Mouse (Mus musculus) bone marrow macrophage, adult 2 months (primary cell): ENCODE measurements around the gene Trim14. TPM values are rescaled to one million over a fixed set of nuclear protein-coding genes. Genes with fewer than 3 reads are reported as not detected.

Experiments used
- H3K27ac ChIP-seq: 2 replicates; pipeline ENCODE4 v1.5.1; 2012; ENCODE audit warnings: low read depth, low read length; ENCODE audit not compliant: insufficient read depth
- H3K4me1 ChIP-seq: 2 replicates; pipeline ENCODE4 v1.6.1; 2012; ENCODE audit warnings: low read length; ENCODE audit not compliant: control insufficient read depth, insufficient read depth
- H3K4me3 ChIP-seq: 2 replicates; pipeline ENCODE4 v1.5.1; 2012; ENCODE audit warnings: mild to moderate bottlenecking, low read length, moderate library complexity; ENCODE audit not compliant: insufficient read depth
- CTCF ChIP-seq: IDR thresholded peaks from 2 replicates; pipeline ENCODE4 v1.5.1; 2012; ENCODE audit warnings: low read depth, mild to moderate bottlenecking, low read length, moderate library complexity
- POLR2A ChIP-seq: IDR thresholded peaks from 2 replicates; pipeline ENCODE4 v1.6.1; 2012; ENCODE audit warnings: mild to moderate bottlenecking, low read depth, low read length, borderline replicate concordance
- polyA plus RNA-seq: library from polyadenylated mRNA; stranded (reverse); fragments of >200 nt; gene quantifications from 2 replicates; pipeline ENCODE4 v1.2.4, GENCODE M21; 2012; ENCODE audit not compliant: missing spikeins, insufficient read depth, insufficient read length

Trim14 gene
- polyA plus RNA-seq, 1 experiment, result 58.1 TPM

DNA sequence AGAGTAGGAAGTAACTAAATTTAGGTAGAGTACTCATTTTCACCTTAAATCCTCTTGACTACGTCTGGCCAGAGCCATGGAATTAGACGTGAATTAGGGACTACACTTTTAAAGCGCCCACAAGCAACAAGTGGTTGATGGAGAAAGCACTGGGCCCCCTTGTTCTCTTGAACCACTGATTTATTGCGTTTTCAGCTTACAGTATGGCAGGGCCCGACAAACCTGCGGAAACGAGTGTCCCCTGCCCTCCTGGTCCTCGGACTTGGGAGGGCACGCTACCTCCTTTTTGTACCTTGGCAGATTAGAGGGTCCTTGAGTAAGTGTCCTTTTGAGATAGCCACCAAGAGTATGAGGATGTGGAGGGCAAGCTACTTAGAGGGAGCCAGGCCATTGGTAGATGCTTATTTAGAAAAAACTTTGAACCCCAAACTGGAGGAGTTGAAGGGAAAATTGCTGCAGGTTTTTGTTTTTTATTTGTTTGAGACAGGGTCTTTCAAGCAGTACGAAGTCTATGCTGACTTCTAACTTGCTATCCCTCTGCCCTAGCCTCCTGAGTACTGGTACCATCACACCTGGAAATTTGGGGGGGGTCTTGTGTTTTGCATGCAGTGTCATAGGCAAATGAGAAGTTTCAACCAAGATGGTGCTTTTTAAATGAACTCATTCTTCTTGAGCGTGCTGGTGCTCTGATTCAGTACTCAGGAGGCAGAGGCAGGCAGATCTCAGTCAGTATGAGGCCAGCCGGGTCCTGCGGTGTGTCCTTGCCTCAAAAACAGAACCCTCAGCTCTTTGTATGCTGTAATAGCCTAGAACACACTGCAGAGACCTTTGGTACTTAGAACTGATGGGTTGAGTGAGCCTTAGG, 82.9 kb downstream of the Trim14 start:
- TF ChIP-seq CTCF (no peak), POLR2A (no peak)
- peak overlapping the region; percentile 95 for H3K27ac ChIP-seq
- peak overlapping the region; percentile 69 for H3K4me3 ChIP-seq
- H3K4me1 ChIP-seq, result peaks cover 44% of the 10 kb centered on the region

DNA sequence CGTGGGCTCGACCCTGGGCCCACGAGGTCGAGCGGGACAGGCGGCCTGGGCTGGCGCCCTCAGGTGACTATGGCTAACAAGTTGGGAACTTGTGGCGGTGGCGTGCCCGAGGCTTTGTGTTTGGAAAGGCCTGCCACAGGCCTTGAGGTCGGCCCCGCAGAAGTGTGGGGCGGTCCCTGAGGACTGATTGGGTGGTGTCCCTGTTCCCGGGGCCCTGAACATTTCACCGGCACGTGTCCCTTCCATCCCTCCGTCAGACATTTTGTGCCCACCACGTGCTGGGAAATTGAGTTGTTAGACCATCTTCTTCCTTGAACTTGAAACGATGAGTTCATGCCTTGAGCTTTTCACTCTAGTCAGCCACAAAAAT, 83.5 kb downstream of the Trim14 start:
- Histone ChIP-seq H3K27ac (peak overlapping the region; percentile 95), H3K4me1 (peaks cover 44% of the 10 kb centered on the region), H3K4me3 (peak overlapping the region; percentile 69)
- TF ChIP-seq CTCF (no peak), POLR2A (no peak)

DNA sequence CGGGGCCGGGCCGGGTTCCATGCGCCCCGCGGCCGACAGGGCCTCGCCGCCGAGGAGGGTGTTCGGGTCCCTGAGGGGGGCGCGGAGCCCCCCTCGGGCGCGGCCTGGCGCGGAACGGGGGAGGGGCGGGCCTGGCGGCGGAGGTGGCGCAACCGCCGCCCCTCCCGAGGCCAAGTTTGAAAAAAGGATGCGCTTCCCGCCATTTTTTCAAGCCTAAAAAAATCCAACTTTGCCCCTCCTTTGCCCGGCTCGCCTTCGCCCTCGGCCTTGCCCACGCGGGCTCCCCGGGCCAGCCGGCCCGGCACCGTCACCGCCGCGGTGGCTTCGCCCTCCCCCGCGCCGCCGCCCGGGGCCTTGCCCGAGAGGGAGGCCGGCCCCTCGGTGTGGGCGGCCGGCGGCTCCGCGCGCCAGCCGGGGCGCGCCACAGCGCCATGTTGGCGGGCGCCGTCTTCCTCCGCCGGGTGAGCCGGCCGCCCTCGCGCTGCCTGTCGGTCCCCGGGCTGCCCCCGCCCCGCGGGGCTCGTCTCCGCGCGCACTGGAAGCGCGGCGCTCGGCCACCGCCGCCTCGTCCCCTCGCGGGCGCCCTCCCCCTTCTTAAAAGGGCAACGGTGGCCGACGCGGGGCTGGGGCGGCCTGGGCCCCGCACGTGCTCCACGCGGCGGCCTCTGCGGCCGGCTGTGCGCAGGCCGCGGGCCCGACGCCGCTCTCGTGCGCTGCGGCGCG, 84.0 kb downstream of the Trim14 start:
- H3K27ac ChIP-seq, result peak overlapping the region; percentile 95
- H3K4me1 ChIP-seq, result peaks cover 41% of the 10 kb centered on the region
- peak overlapping the region; percentile 69 for H3K4me3 ChIP-seq
- TF ChIP-seq POLR2A (no peak), CTCF (no peak)

DNA sequence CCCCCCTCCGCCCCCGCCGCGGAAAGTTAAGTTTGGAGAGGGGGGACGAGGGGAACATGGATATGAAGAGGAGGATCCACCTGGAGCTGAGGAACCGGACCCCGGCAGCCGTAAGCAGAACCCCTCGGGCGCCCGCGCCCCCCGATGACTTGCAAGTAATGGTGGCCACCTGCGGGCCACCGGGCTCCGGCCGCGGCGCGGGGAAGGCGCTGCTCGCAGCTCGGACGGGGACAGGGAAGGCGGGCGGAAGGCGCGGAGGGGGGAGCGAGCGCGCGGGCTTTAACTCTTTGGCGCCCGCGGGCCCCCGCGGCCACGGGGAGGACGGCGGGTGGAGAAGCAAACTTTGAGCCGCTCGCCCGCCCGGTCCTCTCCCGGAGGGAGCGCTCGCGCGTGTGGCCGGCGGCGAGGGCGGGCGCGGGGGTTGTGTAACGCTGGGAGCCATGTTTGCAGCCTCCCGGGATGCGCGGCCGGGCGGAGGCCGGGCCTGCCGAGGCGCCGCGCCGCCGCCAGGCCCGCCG, 84.6 kb downstream of the Trim14 start:
- peak overlapping the region; percentile 95 for H3K27ac ChIP-seq
- H3K4me1 ChIP-seq, result peaks cover 35% of the 10 kb centered on the region
- TF ChIP-seq CTCF (no peak), POLR2A (no peak)
- peak overlapping the region; percentile 69 for H3K4me3 ChIP-seq

DNA sequence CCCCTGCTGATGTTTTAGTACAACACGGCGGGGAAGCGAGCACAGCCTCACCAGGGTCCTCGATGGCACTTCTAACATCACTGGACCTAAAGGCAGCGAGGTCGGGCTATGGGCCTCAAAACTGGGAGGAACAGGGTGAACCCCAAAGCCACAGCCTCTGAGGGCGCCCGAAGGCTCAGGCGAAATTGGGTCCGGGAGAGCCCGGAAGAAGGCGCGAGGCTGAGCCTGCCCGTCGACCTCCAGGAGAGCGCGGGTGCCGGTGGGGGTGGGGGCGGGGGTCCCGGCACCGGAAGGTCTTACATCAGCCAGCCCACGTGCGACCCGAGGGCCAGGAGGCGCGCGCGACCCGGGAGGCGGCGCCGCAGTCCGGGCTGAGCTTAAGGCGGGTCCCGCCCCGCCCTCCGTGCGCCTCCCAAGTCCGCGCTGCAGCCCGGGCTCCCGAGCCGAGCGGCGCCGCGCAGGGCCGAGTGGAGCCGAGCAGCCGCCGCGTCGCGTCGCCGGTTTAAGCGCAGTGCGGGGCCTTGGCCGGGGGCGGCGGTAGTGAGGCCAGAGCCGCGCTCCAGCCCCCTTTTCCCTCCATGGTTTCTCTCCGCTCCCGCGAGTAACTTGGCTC, 85.3 kb downstream of the Trim14 start, which contains the start of gene Anp32b:
Gene Anp32b (plus strand): TSS at position 384 of the 613 bp plus-strand sequence.
- Histone ChIP-seq H3K27ac (peak within 1 kb of the TSS; percentile 95), H3K4me1 (peaks cover 28% of the 10 kb centered on the region), H3K4me3 (peak within 1 kb of the TSS; percentile 69)
- no peak for TF ChIP-seq POLR2A
- no peak for TF ChIP-seq CTCF

DNA sequence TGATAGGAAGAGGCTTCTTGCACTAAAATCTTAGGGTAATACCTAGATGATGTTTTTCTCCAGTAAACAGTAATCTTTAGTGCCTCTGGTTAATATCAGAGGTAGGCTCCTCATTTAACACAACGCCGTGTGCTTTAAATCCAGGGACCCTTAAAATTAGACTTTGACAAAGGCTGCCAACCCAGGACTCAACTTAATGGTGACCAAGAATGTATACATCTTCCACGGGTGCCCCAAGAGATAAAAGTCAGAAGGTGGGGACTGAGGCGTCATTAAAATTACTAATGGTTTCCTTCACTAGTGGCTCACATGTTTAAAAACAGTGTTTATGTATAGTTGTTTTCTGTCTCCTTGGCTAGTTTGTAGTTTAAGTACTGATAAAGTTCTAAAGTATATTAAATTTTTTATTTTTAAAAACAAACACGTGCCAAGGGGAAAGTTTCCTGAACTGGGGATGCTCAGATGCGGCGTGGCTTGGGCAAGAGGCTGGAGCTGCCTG, 85.9 kb downstream of the Trim14 start:
- H3K27ac ChIP-seq, result peak overlapping the region; percentile 67
- peaks cover 23% of the 10 kb centered on the region for H3K4me1 ChIP-seq

DNA sequence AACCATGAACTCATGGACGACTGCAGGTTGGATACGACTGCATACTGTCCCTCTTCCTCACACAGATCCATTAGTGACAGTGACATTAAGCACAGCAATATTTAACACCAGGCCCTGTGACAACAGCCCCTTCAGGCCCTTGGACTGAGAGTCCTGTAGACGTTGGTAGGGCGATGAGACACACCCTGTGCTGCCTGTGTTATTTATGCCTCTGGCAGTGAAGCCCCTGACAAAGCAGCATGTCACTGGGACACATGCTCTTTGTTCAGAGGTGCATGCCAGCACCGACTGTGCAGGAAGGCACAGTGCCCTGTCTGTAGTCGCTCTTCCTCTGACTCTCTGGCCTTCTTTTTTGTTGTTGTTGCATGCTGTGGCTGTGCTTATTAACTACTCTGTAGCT, 87.1 kb downstream of the Trim14 start:
- no peak overlapping the region for H3K4me3 ChIP-seq
- TF ChIP-seq POLR2A (no peak), CTCF (no peak)
- no peak overlapping the region for H3K27ac ChIP-seq
- H3K4me1 ChIP-seq, result peaks cover 14% of the 10 kb centered on the region

More for the DNA sequence above, 85.9 kb downstream of the Trim14 start:
- peak overlapping the region; percentile 69 for H3K4me3 ChIP-seq
- no peak for TF ChIP-seq POLR2A

DNA sequence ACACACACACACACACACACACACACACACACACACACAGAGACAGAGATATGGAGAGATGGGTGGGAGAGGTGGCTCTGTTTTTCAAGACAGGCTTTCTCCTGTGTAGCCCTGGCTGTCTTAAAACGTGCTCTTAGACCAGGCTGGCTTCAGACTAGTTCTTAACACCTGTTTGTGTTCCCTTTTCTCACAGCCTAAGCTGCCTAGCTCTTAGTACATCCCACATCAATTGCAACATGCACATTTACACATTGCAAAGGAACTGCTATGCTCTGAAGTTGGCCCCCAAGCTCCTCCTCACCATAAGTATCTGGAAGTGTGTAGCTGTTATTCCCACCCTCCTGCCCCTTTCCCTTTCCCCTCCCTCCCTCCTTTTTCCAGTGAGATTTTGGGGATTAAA, 88.5 kb downstream of the Trim14 start:
- Histone ChIP-seq H3K4me1 (peaks cover 12% of the 10 kb centered on the region), H3K27ac (no peak overlapping the region)
- TF ChIP-seq CTCF, result no peak
- no peak for TF ChIP-seq POLR2A

DNA sequence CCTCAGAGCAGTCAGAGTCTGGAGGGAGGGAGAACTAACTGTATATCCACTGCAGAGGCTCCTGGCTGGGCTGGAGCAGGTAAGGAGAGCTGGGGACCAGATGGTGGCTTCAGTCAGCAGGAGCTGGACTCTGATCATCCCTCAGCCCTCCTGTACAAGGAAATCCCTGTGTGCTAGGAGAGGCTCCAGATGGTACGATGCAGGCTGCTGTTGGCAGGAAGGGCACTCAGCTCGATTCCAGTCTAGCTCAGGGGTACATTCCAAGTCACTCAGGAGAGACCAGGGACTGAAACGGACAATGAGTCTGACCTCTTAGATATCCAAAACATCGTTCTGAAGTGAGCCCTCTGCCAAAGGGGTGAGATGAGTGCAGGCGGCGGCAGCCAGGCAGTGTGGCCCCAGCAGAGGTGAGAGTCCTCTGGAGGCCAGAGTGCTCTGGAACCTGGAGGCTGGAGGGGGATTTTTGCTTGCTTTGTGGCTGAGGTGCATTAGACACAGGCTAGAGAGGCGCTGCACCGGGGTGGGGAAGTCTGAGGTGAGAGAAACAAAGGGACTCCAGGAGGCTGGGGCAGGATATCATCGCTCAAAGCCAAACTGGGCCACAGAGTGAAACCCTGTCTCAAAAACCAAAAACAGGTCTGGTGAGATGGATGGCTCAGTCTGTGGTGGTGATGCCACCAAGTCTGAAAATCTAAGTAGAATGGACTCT, 90.5 kb downstream of the Trim14 start:
- H3K27ac ChIP-seq, result no peak overlapping the region
- H3K4me1 ChIP-seq, result peaks cover 12% of the 10 kb centered on the region
- H3K4me3 ChIP-seq, result no peak overlapping the region
- TF ChIP-seq POLR2A (no peak), CTCF (no peak)

More for the DNA sequence above, 88.5 kb downstream of the Trim14 start:
- H3K4me3 ChIP-seq, result no peak overlapping the region

Other genes with a start within 250 kb of the Trim14 start
- not detected in 2 replicates for gene Foxe1, start 192.5 kb downstream of the Trim14 start, polyA plus RNA-seq
- gene Trmo, start 146.7 kb downstream of the Trim14 start, polyA plus RNA-seq, result 4.2 and 5.7 TPM in 2 replicates
- gene Hemgn, start 122.6 kb downstream of the Trim14 start, polyA plus RNA-seq, result not detected in 2 replicates
- 204 and 219 TPM in 2 replicates for gene Anp32b, start 85.2 kb downstream of the Trim14 start, polyA plus RNA-seq
- gene Nans, start 46.9 kb downstream of the Trim14 start, polyA plus RNA-seq, result 41.8 and 43.4 TPM in 2 replicates
- 53.0 and 59.7 TPM in 2 replicates for gene Coro2a, start 66.1 kb upstream of the Trim14 start, polyA plus RNA-seq
- gene Tbc1d2, start 114.1 kb upstream of the Trim14 start, polyA plus RNA-seq, result 2.9 and 3.3 TPM in 2 replicates